Mouse (Mus musculus): ENCODE results near the gene Nr2c2.

Nr2c2 gene

GRCm38 (mm10) chr6:92131456-92131855 lies 40.3 kb downstream of the Nr2c2 start:
- DNase-seq: no peak

DNA sequence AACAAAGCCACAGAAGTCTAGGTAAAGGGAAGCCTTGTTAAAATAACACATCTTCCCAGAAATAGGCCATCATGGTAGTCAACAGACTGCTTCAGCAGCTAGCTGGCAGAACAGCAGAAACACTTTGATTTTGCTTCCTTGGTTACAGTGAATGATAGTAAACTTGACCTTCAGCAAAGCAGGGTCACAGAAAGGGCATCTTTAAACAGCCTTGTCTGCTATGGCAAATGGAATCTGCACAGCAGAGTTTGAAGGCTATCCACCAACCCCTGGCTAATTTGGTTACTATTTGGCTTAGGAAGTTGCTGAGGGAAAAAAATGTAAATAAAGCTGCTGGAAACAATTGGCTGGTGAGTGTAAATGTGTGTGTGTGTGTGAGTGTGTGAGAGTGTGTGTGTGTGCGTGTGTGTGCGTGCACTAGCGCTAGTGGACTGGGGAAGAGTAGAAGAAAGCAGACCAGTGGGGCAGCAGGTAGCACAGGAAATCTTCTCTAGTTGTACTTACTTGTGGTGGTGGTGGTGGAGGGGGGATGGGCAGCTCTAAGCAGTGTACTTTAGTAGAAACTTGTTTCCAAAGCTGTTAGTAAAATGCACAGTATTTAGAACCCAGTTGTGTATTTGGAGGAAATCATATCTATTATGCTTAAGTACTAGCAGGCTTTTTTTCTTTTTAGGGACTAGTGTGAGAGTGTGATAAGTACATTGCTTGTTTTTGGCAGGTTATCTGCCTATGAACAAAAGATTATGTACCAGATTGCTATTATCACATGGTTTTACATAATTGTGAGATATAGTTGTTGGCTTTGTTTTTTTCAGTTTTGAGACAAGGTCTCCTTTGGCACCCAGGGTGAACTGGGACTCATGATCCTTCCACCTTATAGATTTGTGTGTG lies 41.1 kb downstream of the Nr2c2 start:
- DNase-seq: no peak

- no peak for DNase-seq
These were observed 42.4 kb downstream of the Nr2c2 start for GRCm38 (mm10) chr6:92133617-92134016.

GRCm38 (mm10) chr6:92136356-92136755 lies 45.2 kb downstream of the Nr2c2 start:
- DNase-seq: no peak

GRCm38 (mm10) chr6:92145881-92146280 lies 54.7 kb downstream of the Nr2c2 start:
- no peak for DNase-seq

- DNase-seq: no peak
These were observed 62.6 kb downstream of the Nr2c2 start for GRCm38 (mm10) chr6:92153774-92154173.

GRCm38 (mm10) chr6:92158801-92159200 lies 67.6 kb downstream of the Nr2c2 start:
- DNase-seq: peak; percentile 61

GRCm38 (mm10) chr6:92162724-92163123 lies 71.5 kb downstream of the Nr2c2 start:
- DNase-seq: no peak

GRCm38 (mm10) chr6:92176450-92176849 lies 85.3 kb downstream of the Nr2c2 start:
- DNase-seq: no peak

GRCm38 (mm10) chr6:92183621-92184131 lies 92.5 kb downstream of the Nr2c2 start, which contains the start of gene Mrps25:
Gene Mrps25, minus strand, starts transcription at chr6:92184033.
- DNase-seq: peak; percentile 71

DNA sequence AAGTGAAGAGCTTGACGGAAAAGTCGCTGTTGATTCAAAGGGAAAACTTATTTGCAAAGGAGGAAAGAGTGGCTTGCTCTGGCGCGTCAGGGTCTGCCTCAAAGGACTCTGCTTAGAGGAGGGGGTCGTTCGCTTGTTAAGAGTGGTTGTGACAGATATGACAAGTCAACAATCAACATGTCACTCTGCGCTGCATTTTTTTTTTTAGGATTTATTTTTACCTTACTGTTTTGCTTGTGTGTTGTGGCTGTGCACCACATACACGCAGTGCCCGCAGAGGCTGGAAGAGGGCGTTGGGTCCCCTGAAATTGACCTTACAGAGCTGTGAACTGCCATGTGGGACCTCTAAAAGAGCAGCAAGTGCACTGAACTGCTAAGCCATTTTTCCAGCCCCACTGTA lies 93.0 kb downstream of the Nr2c2 start:
- DNase-seq: no peak

DNA sequence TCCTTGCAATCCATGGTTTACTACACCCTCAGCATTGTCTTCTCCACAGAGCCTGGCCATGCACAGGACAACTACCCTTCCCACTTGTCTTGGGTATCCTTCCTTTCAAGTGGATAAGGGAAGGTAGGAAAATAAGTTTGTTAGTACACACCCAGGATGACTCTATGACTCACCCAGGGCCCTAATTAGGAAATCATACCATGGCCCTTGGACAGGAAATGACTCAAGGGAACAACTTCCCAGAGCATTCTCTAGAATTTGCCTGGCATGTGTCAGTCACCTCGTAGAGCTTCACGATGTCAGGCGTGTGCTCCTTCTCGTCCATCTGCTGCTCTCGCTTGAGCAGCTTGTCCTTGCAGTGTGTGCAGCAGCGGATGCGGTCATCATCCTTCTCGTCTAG lies 108.2 kb downstream of the Nr2c2 start:
- no peak for DNase-seq

DNA sequence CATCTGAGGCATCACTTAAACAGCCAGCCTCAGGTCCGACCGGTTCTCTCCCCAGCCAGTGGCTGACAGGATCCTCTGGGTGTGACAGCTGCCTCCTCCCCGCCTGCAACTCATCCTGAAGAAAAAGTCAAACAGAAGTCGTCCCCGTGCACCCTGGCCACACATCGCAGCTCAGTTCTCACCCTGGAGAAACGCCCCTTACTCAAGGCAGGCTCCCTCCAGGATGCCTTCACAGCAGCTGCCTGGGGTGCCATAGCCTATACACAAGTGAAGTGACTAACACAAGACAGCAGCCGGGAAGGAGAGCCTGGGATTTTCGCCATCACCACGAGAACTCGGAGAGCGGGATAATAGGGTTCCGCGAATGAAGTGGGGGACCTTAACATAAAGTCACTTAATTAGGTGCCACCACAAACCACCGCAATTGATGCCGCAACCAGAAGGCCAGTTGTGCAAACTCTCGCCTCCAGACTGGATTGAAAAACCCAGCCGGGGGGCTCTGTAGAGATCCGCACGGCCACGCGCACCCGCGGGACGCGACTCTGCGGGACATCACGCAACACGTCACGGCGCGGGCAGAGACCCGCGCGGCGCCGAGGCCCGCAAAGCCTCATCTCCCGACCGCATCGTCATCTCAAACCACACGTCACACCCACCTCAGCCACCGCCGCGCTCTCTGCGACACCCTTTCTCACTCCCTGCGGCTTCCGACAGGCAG lies 123.0 kb downstream of the Nr2c2 start:
- no peak for DNase-seq

- peak; percentile 90 for DNase-seq
These were observed 123.7 kb downstream of the Nr2c2 start, which contains the start of gene Rbsn for GRCm38 (mm10) chr6:92214773-92215449. Gene Rbsn, minus strand, starts transcription at chr6:92214925.

GRCm38 (mm10) chr6:92219445-92219844 lies 128.3 kb downstream of the Nr2c2 start:
- DNase-seq: no peak

DNA sequence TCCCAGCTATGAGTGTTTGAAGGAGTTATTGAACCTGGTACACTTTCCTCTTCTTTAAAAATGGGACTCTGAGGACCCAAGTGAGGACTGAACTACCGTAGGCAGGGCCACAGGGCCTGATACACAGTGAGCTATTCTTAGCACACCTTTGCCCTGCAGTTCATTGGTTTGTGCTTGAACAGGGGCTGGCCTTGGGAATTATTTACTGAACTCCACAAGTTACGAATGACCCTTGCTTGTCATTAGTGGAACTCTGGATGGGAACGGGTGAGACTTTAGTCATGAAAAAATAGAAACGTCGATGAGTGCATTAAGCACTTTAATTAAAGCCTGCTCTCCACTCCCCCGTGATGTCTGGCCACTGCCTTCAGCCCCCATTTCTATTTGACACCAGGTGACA lies 130.4 kb downstream of the Nr2c2 start:
- no peak for DNase-seq

GRCm38 (mm10) chr6:92222021-92222420 lies 130.8 kb downstream of the Nr2c2 start:
- DNase-seq: no peak

Data from cerebellum, adult 9-10 months (tissue).